Mouse (Mus musculus): ENCODE measurements at regions not wholly inside any gene's neighbourhood (a gene's known extent, or its start where the extent isn't known, plus 50 kb on each side); places are given as distances from the start of the nearest gene placed in this dataset.
A peak's percentile ranks its signal among the peaks of the same experiment; 100 is the strongest.

DNA sequence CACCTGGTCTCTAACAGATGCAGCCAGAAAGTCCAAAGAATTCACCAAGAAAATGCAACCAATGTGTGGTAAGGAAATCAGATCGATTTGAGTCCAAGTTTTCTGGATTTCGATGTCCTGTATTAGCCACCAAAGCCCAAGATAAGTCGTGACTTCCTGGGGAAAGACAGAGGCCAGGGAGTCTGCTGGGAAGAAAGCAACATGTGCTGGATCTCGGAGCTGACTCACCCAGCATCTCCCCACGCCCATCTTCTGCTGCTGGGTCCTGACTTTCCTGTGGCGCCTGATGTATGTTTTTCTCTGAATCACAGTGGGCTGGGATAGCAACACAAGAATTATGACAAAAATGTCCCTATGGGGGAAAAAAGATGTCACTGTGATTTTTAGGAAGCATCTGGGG is 178.8 kb upstream of the Gm12728 start:
- 83% methylated on average over 6 of the region's 6 CpGs for WGBS
- Histone ChIP-seq H3K4me2 (no peak overlapping the region), H3K9ac (no peak overlapping the region), H3K4me3 (replicated peaks) (no peak overlapping the region), H3K27me3 (no peaks in the 10 kb centered on the region), H3K4me1 (peaks cover 6% of the 10 kb centered on the region; the same call in 1 of the 2 replicates), H3K36me3 (replicated peaks) (no peaks in the 10 kb centered on the region), H3K27ac (no peak overlapping the region), H3K9me3 (no peaks in the 10 kb centered on the region)
- no peak for ATAC-seq (ENCODE audit: low FRiP score)

DNA sequence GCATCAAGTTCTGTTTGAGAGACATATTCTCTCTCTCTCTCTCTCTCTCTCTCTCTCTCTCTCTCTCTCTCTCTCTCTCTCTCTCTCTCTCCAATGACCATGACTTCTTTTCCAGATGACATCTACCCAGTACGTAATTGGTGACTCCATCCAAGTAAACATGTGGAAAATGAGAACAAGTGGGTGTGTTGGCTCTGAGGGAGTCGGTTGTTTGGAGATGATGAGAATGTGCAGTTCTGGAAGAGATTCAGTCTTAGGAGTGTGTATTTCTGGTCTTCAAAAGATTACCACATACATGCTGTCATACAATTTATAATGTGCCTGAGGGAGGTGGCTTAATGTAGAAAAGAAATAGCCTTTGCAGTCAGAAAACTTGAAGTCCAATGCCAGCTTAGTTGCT is 175.3 kb upstream of the Gm12728 start:
- no peak overlapping the region for H3K9ac ChIP-seq
- no peak overlapping the region for H3K4me3 ChIP-seq (replicated peaks)
- H3K9me3 ChIP-seq: no peaks in the 10 kb centered on the region
- H3K27me3 ChIP-seq: no peaks in the 10 kb centered on the region
- no peaks in the 10 kb centered on the region for H3K4me1 ChIP-seq
- WGBS: 84% methylated on average over 2 of the region's 2 CpGs
- no peaks in the 10 kb centered on the region for H3K36me3 ChIP-seq (replicated peaks)
- ATAC-seq (ENCODE audit: low FRiP score): no peak
- no peak overlapping the region for H3K27ac ChIP-seq
- no peak overlapping the region for H3K4me2 ChIP-seq

DNA sequence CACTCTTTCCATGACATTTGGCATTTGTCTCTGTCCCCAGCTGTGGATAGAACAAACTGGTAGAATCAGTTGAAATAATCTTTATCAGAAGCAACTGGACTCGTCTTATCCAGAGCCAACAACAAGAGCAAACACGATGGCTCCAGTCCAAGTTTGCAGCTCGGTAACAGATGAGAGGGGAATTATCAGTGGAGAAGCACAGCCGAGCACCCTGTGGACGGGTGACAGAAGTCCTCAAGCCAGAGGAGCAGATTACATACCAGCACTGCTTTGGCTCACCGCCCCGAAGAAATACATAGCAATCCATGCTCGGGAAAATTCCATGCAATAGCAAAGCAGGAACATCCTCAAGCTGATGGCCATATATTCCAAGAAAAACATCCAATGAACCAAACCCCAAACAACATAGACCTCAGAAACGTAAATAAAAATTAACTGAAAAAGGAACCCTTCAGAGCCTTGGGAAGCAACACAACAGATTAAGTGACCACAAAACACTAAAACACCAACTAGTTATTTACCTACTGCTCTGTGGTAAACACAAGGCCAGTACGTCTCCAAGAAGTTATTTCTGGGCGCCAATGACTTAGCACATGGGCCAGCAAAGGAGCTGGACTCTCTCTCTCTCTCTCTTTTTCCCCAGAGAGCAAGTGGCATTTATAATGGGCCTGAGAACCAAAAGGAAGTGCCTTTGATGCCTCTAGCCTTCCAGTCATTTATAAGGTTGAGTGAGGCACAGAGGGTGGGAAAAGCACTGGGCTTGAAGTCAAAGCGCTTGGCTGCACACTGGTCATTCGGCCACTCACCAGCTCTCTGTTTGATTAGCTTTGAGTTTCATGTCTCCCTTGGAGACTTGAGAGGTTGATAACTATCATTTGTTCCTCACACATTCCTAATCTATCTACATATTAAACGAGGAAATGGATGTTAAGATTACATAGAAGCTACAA is 163.0 kb upstream of the Gm12728 start:
- no peak overlapping the region for H3K4me2 ChIP-seq
- WGBS: 88% methylated on average over 14 of the region's 14 CpGs
- no peaks in the 10 kb centered on the region for H3K4me1 ChIP-seq

DNA sequence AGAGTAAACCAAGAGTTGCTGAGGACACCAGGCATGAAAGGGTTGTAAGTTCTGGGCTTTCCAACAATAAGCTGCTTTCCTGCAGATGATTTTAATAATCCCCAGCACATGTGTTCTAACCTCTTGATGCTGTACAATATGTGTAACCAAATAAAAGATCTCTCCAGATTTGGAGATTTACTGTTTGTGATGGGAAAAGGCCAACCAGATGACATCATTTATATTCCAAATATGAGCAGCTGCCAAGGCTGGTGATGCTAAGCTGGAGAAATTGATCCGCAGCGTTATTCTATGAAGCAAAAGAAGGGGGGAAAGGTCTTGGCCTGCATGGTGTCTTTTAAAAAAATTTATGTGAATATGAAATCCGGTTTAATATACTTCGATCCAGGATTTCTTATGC is 160.1 kb upstream of the Gm12728 start:
- H3K9ac ChIP-seq: no peak overlapping the region
- no peak overlapping the region for H3K4me2 ChIP-seq
- no peak for ATAC-seq (ENCODE audit: low FRiP score)
- no peak overlapping the region for H3K4me3 ChIP-seq (replicated peaks)
- no peaks in the 10 kb centered on the region for H3K4me1 ChIP-seq
- H3K9me3 ChIP-seq: no peaks in the 10 kb centered on the region
- H3K27me3 ChIP-seq: no peaks in the 10 kb centered on the region
- H3K27ac ChIP-seq: no peak overlapping the region
- no peaks in the 10 kb centered on the region for H3K36me3 ChIP-seq (replicated peaks)
- 87% methylated on average over 4 of the region's 4 CpGs for WGBS

More for the DNA sequence above, 163.0 kb upstream of the Gm12728 start:
- no peaks in the 10 kb centered on the region for H3K27me3 ChIP-seq
- no peaks in the 10 kb centered on the region for H3K36me3 ChIP-seq (replicated peaks)
- no peaks in the 10 kb centered on the region for H3K9me3 ChIP-seq
- H3K27ac ChIP-seq: no peak overlapping the region
- H3K9ac ChIP-seq: no peak overlapping the region
- H3K4me3 ChIP-seq (replicated peaks): no peak overlapping the region
- ATAC-seq (ENCODE audit: low FRiP score): no peak

DNA sequence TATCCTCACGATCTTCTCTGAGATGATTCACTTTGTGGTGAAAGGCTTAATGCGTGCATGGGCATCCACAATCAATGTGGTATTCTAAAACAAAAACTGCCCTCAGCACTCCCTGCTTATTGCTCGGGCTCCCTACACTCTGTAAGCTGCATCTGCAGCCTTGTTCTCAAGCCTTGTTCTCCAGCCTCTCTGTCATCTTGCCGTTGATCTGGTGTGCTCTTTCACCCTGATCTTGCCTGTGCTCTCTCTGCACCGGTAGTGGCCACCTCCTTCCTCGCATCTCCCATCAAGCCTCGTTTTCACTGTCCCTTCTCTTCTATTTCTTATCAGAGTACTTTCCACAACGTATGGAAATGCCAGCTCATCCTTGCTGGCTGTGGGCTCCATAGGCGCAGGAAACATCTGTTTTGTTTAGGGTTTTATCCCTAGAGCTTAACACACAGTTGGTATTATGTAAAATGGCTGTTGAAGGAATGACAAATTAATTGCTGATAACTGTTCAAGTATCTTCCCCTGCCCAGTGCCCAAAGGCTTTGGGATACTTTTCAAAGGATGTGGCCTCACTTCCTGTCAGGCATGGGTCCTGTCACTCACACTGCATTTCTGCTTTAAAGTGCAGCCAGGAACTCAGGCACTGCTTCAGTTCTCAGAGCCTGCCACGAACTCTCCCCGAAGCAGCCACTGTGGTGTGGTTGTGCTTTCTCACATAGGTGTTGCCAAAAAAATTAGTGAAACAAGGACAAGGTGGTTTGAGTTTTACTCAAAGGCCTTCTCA is 158.9 kb upstream of the Gm12728 start:
- H3K4me2 ChIP-seq: no peak overlapping the region
- H3K9ac ChIP-seq: no peak overlapping the region
- no peaks in the 10 kb centered on the region for H3K27me3 ChIP-seq
- H3K27ac ChIP-seq: no peak overlapping the region
- WGBS: 80% methylated on average over 11 of the region's 11 CpGs
- no peak overlapping the region for H3K4me3 ChIP-seq (replicated peaks)
- H3K9me3 ChIP-seq: no peaks in the 10 kb centered on the region
- H3K36me3 ChIP-seq (replicated peaks): no peaks in the 10 kb centered on the region
- H3K4me1 ChIP-seq: no peaks in the 10 kb centered on the region
- no peak for ATAC-seq (ENCODE audit: low FRiP score)

DNA sequence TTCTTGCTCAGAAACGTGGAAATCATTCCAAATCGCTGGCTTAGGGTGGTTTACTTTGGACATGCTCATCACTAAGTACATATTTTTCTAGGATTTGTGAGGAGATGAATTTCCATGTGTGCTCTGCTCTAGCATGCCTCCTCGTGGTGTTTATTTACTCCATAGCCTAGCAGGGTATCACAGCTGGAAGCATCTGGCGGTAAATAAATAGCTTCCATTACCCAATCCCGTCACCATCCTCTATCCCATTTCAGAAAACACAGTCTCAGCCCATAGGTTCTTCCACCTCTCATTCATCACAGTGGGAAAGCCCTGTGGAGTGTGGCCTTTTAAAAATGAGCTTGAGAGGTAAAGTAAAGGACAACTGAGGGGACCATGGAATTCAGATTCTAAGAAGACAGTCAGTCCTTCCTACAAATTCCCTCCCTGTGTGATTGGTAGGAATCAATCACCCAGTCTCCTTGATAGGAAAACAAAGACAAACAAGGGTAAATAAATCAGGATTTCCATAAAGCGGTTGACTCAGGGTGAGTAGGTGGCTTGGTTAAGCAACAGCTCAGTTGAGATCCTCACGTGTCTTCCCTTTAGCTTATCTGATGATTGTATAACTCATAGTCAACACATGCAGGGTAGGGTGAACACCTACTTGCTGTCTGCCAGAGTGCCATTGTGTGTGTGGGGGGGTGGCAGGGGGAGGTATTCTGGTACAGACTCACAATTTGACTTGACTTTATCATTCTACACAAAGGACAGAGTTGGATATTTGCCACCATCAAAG is 156.9 kb upstream of the Gm12728 start:
- Histone ChIP-seq H3K4me1 (no peaks in the 10 kb centered on the region), H3K9me3 (no peaks in the 10 kb centered on the region), H3K9ac (no peak overlapping the region), H3K27me3 (no peaks in the 10 kb centered on the region), H3K4me3 (replicated peaks) (no peak overlapping the region), H3K27ac (no peak overlapping the region), H3K36me3 (replicated peaks) (no peaks in the 10 kb centered on the region), H3K4me2 (no peak overlapping the region)
- ATAC-seq (ENCODE audit: low FRiP score): no peak
- 84% methylated on average over 7 of the region's 7 CpGs for WGBS

DNA sequence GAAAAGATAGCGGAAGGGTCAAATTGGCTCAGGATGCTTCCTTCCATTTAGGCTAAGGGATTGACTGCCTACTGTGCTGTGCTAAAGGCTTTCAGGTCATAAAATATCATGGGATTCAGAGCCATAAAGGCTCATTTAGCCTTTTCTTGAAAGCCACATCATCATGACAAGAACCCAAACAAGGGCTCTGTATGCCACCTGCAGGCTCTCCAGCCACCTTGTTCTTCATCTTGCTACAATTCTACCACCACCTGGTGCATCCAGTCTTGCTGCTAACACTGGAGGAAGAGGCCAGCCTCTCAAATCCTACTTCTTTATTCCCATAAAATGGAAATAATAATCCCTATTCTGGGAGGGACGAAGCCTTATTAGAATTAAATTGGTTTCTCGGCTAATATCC is 155.9 kb upstream of the Gm12728 start:
- Histone ChIP-seq H3K9ac (no peak overlapping the region), H3K4me3 (replicated peaks) (no peak overlapping the region), H3K27ac (no peak overlapping the region), H3K4me2 (no peak overlapping the region), H3K9me3 (no peaks in the 10 kb centered on the region), H3K36me3 (replicated peaks) (no peaks in the 10 kb centered on the region), H3K27me3 (no peaks in the 10 kb centered on the region), H3K4me1 (no peaks in the 10 kb centered on the region)
- ATAC-seq (ENCODE audit: low FRiP score): no peak
- whole genome bisulfite sequencing: 91% methylated on average over 3 of the region's 3 CpGs

DNA sequence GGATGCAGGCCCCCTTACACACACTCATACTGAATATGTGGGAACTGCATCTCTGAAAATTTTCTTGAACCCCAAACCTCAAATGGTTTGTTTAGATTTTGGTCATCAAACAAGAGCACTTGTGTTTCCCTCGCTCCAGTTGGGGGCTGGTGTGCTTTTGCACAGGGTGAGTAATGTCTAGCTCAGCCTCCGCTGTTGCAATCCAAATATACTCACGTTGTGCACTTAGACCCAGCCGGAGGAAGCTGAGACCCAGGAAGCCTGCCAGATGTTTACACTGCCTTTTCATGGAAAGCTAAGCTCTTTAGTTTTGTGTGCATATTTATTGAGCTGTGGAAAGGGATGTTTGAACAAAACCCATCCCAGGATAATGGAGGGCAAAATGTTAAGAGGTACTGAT is 148.9 kb upstream of the Gm12728 start:
- no peaks in the 10 kb centered on the region for H3K9me3 ChIP-seq
- no peak overlapping the region for H3K4me2 ChIP-seq
- H3K4me1 ChIP-seq: no peaks in the 10 kb centered on the region
- no peak overlapping the region for H3K27ac ChIP-seq
- no peak overlapping the region for H3K4me3 ChIP-seq (replicated peaks)
- no peak for ATAC-seq (ENCODE audit: low FRiP score)
- H3K36me3 ChIP-seq (replicated peaks): no peaks in the 10 kb centered on the region
- no peak overlapping the region for H3K9ac ChIP-seq
- H3K27me3 ChIP-seq: no peaks in the 10 kb centered on the region
- 69% methylated on average over 4 of the region's 4 CpGs for WGBS

DNA sequence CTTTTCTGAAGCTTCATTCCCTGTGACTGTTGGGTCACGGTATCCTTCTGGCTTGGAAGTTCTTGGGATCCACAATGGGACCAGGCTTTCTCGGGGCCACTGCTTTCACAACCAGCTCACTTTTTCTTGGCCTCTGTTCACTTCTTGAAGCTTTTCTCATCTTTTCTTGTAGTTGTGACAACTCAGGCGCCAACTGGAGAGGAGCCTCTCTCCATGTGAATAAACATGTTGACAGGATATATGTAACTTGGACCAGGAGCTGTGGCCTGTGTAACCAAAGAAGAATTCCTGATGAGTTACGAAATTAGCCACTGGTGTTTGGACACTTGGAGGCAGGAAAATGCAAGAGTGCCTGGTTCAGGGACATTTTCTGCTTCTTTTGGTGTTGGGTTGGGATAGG is 148.1 kb upstream of the Gm12728 start:
- Histone ChIP-seq H3K27me3 (no peaks in the 10 kb centered on the region), H3K9me3 (no peaks in the 10 kb centered on the region), H3K9ac (no peak overlapping the region), H3K4me2 (no peak overlapping the region), H3K36me3 (replicated peaks) (no peaks in the 10 kb centered on the region), H3K27ac (no peak overlapping the region), H3K4me1 (no peaks in the 10 kb centered on the region), H3K4me3 (replicated peaks) (no peak overlapping the region)
- 91% methylated on average over 4 of the region's 4 CpGs for WGBS
- ATAC-seq (ENCODE audit: low FRiP score): no peak

DNA sequence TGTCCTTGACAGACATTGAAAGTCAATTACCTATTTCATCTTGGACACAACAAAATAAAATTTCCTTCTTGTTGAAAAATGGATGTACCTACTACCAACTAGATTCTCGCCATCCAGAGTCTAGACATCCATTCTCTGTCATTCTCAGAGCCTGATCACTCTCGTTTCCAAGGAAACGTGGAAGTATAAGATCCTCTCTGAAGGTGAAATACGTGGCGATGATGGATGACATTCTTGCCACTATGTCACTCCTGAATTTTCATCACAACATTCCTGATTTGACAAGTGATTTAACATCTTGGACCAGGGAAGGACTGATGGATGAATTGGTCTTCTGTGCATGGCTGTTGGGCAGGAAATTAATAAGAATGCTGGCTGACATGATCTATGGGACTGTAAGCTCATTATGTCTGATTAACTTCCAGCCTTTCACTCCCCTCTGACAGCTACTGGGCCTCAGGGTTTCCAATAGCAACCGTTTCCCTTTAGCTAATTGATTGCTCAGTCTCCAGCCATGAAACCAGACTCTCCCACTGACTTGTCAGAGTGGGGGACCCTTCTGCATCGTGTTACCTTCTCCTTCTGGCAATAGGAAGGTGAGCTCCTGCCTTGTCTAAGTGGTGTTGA is 140.7 kb upstream of the Gm12728 start:
- ATAC-seq (ENCODE audit: low FRiP score): peak; percentile 65
- no peaks in the 10 kb centered on the region for H3K27me3 ChIP-seq

DNA sequence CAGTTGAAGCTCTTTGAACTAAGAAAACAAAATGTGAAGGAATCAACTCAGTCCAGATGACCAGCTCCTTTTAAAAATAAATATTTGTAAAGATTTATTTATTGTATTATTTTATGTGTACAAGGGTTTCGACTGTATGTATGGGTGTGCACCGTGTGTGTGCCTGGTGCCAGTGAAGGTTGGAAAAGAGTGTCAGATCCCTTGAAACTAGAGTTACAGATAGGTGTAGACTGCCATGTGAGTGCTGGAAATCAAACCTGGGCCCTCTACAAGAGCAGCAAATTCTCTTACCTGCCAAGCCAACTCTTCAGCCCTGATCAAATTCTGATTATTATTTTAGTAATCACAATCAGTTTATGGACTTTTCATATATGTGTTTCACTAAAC is 140.2 kb upstream of the Gm12728 start:
- Histone ChIP-seq H3K27ac (no peak overlapping the region), H3K4me1 (peaks cover 6% of the 10 kb centered on the region), H3K27me3 (no peaks in the 10 kb centered on the region), H3K36me3 (replicated peaks) (no peaks in the 10 kb centered on the region), H3K4me2 (no peak overlapping the region), H3K9ac (no peak overlapping the region), H3K9me3 (no peaks in the 10 kb centered on the region), H3K4me3 (replicated peaks) (no peak overlapping the region)
- 84% methylated on average over 2 of the region's 2 CpGs for WGBS
- no peak for ATAC-seq (ENCODE audit: low FRiP score)

More for the DNA sequence above, 140.7 kb upstream of the Gm12728 start:
- peaks cover 6% of the 10 kb centered on the region for H3K4me1 ChIP-seq
- H3K4me3 ChIP-seq (replicated peaks): no peak overlapping the region
- no peaks in the 10 kb centered on the region for H3K9me3 ChIP-seq
- WGBS: 50% methylated on average over 7 of the region's 7 CpGs
- no peaks in the 10 kb centered on the region for H3K36me3 ChIP-seq (replicated peaks)
- H3K4me2 ChIP-seq: no peak overlapping the region
- H3K9ac ChIP-seq: no peak overlapping the region
- H3K27ac ChIP-seq: no peak overlapping the region
